Mouse (Mus musculus) CH12.LX (cell line): ENCODE results near the gene Dtnb. TPM values are rescaled to one million over a fixed set of nuclear protein-coding genes. Genes with fewer than 3 reads are reported as not detected.

Experiments
- polyA plus RNA-seq: library from polyadenylated mRNA; unstranded; fragments of >175 nt; gene quantifications from 2 replicates; pipeline ENCODE4 v1.2.1, GENCODE M21; 2012; ENCODE audit warnings: low read depth; ENCODE audit not compliant: insufficient read length
- total RNA-seq, 2 experiments: library from RNA; depleted of rRNA; stranded (reverse); fragments of 300-350 nt in 1 of 2; fragments of >200 nt in 1 of 2; gene quantifications; 2 replicates each; pipeline ENCODE4 v1.2.3; 2012 to 2014

Gene Dtnb
- total and polyA plus RNA-seq, 3 experiments = 8.1 to 26.0 (median 17.4) TPM

Other genes with a start within 250 kb of the Dtnb start
- gene Kif3c, start 207.2 kb upstream of the Dtnb start, total RNA-seq (2012; rRNA removed) = 3.6 and 5.5 TPM in 2 replicates
- gene Kif3c, start 207.2 kb upstream of the Dtnb start, total RNA-seq (2014; rRNA removed) = 2.8 and 3.5 TPM in 2 replicates
- gene Kif3c, start 207.2 kb upstream of the Dtnb start, polyA plus RNA-seq = 5.7 and 5.9 TPM in 2 replicates
- 15.2 and 17.2 TPM in 2 replicates for gene Asxl2, start 145.5 kb upstream of the Dtnb start, total RNA-seq (2012; rRNA removed)
- gene Asxl2, start 145.5 kb upstream of the Dtnb start, total RNA-seq (2014; rRNA removed) = 11.6 and 13.7 TPM in 2 replicates
- 17.1 and 18.9 TPM in 2 replicates for gene Asxl2, start 145.5 kb upstream of the Dtnb start, polyA plus RNA-seq
- gene Dnmt3a, start 233.6 kb downstream of the Dtnb start, total RNA-seq (2012; rRNA removed) = 21.2 and 23.4 TPM in 2 replicates
- 15.4 and 15.5 TPM in 2 replicates for gene Dnmt3a, start 233.6 kb downstream of the Dtnb start, total RNA-seq (2014; rRNA removed)
- 61.5 TPM in 2 replicates for gene Dnmt3a, start 233.6 kb downstream of the Dtnb start, polyA plus RNA-seq